Mouse (Mus musculus): ENCODE measurements around the gene Nelfe.

GRCm38 (mm10) chr17:34897373-34898159 lies 47.4 kb downstream of the Nelfe start:
- TF ChIP-seq CTCF (IDR thresholded peaks at IDR 0.05; ENCODE audit: extremely low read depth, insufficient read length, insufficient replicate concordance, low read depth, low read length) = no peak
- TF ChIP-seq POLR2A (IDR thresholded peaks at IDR 0.05; ENCODE audit: low read depth, low read length) = no peak
